Mouse (Mus musculus): ENCODE measurements around the gene Rhbdl3.
A peak's percentile ranks its signal among the peaks of the same experiment; 100 is the strongest.
"Not testable (repeated sequence)": the region's sequence is repeated elsewhere in the genome, so short reads cannot be mapped to it uniquely, and the experiment has no call there.

Rhbdl3 gene

DNA sequence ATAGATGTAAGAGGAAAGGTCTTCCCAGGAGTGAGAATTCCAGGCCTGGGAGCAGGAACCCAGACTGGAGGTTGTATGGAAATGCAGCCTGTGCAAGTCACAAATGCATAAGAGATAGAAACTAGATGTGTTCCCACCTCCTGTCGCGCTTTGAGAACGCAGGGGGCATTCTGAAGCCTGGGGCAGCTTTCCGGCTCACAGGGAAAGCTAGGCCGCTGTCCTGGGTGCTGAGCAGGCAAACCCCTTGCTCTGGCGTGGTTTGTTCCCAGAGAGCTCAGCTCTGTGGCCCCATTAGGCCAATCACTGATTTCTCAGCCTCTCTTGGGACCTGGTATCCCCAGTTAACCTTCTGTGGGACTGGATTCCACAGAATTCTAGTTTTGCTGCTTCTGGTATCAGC is 11.9 kb downstream of the Rhbdl3 start:
- no peak for DNase-seq (ENCODE audit: low spot score in 2 of 2)

DNA sequence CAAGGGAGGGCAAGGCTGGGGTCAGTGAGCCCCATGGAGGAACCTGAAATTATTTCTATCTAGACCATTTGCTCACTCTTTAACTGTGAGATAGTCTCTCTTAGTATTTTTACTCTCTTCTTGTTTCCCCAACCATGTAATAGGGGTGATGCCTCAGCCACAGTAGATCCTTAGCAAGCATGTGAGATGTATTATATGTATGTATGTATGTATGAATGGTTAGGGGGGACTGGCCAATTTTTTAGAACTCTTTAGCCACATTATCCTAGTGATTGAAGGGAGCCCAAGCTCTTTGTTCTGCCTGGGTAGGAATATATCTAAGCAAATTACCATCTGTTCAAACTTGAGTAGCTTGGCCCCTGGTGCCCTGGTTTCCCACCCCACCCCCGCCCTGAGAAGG is 12.8 kb downstream of the Rhbdl3 start:
- DNase-seq (ENCODE audit: low spot score in 2 of 2), result no peak

DNA sequence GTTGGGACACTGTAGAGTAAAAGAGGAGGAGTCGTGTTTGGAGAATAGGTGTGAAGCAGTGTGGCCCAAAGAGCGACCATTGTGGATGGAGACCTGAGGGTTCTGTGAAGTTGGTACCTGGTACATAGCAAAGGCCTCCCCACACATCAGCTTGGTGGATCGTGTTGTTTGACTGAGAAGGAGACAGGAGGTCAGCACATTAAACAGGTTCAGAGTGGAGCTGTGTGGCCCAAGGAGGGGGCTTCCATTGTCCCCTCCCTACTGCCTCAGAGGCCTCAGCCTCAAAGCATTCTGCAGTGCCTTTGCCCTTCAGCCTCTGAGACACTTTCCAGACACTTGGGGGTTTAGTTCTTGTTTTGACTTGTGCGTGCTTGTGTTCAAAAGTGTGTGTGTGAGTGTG is 13.2 kb downstream of the Rhbdl3 start:
- DNase-seq (ENCODE audit: low spot score in 2 of 2), result no peak

DNA sequence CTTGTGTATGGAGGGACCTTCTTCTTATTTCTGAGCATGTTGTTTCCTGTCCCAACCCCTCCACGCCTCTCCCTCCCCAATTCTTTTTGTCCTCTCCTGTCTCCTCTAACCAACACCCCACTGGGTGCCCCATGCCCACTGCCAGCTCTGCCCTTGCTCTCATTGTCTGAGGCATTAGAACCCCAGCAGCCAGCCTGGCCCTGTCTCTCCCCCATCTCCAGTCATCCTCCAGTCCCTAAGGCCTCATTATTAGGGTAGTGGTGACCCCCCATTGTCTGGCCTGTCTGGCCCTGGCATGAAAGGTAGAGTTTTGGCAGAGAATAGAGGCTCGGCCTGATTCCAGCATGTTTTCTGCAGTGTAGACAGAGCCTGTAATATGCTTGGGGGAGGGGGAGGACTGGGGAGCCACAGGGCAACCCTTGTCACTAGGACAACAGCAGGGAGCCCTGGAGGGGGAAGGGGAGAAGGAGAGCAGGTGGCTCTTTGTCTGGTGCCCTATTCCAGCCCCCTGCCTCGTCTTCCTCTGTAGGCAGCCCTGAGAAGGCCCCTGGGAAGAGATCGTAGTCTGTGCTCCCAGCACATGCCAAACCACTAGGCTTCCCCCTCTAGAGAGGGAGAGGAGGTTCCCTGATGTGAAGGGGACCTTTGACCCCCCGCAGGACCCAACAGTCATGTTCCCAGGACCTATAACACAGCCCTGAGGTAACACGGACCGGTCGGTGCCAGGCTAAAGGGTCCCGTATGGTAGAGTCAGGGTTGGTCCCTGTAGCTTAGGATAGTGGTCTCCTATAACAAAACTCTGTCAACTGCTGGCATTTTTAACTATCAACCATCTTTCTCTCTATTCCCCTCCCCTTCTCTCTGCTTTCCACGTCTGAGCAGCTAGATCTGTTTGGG is 15.3 kb downstream of the Rhbdl3 start:
- no peak for DNase-seq (ENCODE audit: low spot score in 2 of 2)

DNA sequence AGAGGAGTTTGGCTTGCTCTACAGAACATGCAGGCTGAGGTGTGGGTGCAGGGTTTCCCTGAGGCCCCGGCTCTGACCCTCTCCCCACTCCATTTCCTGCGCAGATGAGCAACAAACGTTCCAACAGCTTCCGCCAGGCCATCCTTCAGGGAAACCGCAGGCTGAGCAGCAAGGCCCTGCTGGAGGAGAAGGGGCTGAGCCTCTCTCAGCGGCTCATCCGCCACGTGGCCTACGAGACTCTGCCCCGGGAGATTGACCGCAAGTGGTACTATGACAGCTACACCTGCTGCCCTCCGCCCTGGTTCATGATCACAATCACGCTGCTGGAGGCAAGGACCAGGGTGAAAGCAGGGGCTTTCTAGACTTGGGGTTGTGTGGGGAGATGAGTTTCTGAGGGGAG is 22.5 kb downstream of the Rhbdl3 start:
- no peak for DNase-seq (ENCODE audit: low spot score in 2 of 2)

DNA sequence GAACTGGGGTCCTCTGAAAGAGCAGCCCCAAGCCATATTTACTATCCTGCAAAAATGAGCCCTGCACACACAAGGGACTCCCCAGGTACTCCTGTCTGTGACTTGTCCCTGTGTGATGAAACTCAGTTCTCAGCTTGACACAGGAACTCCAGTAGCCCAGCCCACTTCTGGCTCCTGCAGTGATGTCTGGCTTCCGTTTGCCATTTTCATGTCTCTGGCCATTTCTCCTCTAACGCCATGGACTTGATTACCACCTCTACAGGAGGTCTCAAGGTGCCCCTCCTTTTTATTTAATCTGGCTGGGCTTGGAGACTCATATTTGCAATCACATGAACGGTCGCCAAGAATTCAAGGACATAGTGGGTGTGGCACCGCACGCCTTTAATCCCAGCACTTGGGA is 23.9 kb downstream of the Rhbdl3 start:
- no peak for DNase-seq (ENCODE audit: low spot score in 2 of 2)

DNA sequence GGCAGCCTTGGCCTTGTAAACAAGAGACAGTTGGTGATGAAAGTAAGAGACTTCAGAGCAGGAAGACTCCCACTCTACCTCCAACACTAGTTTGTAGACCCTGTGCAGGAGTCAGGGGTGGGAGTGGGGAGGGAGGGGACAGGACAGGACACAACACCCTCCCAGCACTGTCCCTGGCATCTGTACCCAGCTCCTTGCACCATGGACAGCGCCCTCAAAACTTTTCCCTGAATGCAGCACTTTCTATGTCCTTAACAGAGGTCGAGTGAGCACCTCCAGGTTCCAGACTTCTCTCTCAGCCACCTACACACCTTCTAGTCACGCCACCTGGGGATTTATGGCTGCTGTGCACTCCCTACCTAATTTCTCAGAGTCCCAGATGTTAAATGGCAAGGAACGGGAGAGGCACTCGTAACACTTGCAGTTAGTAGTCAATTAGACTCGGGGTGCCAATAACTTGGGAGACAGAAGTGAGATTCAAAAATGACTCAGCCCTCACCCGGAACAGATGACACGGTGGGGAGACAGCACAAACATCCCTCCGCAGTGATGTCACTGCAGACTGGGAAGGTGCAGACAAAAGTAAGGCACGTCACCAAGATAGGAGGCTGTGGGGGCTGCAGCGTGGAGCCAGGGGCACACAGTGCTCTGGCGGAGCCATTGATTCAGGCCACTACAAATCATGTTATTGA is 32.1 kb downstream of the Rhbdl3 start:
- DNase-seq (ENCODE audit: low spot score in 2 of 2), result no peak

DNA sequence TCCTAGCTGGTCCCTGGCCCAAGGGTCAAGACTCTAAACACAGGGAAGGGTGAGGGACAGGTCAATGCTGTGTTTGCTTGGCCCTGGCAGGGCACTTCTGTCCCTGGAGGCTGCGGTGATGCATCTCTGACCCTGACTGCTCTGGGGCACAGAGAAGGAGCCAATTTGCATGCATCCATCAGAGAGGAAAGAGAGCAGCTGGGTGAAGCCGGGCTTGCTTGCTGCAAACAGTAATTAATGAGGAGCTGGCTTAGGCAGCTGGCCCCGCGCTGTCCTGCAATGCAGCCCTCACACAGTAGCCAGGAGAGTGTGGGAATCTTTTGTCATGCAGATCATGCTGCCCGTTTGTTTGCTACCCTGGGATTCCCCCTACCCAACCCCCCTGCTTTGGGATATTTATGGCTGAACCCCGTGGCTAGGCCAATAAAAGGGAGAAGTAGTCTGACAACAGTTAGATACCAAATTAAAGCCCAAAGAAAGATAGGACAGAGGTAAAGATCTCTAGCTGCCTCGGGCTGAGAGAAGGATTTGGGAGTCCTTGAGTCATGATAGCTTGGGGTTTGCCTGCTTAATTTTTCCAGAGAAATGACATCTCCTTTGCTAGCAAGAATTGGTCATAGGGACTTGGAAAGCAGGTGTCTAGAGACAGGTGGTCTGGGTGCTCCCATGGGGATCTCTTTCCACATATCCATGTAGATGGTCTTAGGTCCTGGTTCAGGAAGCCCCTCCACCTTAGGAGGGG is 35.1 kb downstream of the Rhbdl3 start:
- DNase-seq (ENCODE audit: low spot score in 2 of 2), result no peak

DNA sequence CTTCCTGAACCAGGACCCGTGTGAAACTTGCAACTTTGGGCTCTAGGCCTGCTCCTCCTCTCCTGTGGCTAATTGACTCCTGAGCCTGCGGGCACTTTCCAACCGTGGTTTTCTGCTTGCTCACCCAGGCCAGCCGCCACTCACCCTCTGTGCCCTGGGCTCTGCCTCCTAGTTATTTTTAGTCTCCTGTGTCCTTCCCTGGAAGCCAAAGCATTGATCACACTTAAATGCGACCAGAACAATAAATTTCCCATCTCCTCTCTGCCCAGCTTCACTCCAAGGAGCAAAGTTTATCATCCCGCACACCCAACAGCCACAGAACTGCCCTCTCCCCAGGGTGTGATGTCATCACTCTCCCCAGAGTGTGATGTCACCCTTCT is 35.6 kb downstream of the Rhbdl3 start:
- DNase-seq (ENCODE audit: low spot score in 2 of 2), result no peak

DNA sequence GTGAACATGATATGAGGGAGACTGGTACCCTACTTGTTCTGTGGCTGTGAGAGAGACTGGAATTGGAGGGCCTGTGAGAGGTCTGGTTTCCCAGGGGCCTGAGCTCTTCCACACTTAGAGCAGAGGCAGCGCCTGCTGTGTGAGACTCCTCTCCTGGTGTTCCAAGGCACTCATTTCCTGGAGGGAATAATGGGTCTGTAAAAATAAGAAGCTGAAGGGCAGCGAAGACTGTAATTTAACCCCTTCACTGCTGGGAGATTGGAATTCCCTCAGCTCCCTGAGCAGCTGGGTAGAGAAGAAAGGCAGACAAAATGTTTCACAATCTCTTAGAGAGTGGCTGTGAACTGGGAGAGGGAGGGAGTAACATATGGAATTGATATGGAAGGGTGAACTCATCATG is 41.8 kb downstream of the Rhbdl3 start:
- DNase-seq (ENCODE audit: low spot score in 2 of 2), result no peak

DNA sequence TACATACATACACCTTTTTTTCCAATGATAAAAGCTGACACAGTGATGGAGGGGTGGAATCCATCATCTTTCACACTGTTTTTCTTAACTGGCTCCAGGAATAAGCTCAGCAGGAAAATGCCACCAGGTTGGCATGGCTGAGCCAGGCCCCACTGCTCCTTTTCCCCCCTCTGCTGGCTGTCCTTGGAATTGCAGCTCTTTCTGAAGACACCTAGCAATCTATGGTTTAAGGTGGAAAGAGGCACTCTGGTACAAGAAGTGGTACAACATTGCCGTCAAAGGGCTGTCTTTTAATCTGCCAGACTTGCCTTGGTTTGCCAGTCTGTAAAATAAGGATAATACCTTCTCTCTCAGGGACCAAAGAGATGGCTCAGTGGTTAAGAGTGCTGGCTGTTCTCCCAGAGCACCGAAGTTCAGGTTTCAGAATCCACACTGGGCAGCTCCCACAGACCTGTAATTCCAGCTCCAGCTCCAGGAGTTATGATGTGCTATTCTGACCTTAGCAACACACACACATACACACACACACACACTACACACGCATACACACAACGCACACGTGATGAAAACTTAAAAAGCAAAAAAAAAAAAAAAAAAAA is 51.2 kb downstream of the Rhbdl3 start:
- DNase-seq (ENCODE audit: low spot score in 2 of 2), result peak; percentile 82 to 86

DNA sequence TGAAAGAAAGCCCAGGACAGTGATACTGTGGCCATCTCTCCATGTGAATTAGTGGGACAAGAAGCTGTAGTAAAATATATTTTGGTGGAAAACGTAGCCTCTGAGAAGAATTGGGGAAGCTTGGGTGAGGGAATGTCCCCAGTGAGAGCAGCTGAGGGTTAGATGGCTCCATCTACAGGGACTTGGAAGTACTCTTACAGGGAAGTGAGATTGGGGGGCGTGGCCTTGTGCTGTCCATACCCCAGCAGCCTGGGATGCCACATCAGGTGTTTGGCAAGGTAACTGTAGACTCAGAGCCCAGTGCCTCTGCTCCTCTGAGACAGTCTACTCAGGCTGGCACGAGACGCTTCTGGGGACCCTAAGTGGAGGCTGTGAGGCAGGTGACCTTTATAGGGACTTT is 54.1 kb downstream of the Rhbdl3 start:
- no peak for DNase-seq (ENCODE audit: low spot score in 2 of 2)

DNA sequence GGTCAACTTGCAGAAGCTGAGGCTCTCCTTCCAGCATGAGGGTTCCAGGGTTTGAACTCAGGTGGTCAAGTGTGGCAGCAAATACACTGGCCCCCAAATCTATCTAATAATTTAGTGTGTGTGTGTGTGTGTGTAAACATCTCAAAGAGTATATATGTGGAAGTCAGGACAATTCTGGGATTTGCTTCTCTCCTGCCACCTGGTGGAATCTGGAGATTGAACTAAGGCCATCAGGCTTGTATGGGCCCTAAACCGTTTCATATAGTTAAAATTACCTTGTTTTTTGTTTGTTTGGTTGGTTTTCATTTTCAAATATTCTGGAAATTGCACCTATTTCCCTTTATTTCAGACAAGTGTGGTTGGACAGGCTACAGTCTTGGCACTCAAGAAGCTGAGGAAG is 68.2 kb downstream of the Rhbdl3 start:
- no peak for DNase-seq (ENCODE audit: low spot score in 2 of 2)

DNA sequence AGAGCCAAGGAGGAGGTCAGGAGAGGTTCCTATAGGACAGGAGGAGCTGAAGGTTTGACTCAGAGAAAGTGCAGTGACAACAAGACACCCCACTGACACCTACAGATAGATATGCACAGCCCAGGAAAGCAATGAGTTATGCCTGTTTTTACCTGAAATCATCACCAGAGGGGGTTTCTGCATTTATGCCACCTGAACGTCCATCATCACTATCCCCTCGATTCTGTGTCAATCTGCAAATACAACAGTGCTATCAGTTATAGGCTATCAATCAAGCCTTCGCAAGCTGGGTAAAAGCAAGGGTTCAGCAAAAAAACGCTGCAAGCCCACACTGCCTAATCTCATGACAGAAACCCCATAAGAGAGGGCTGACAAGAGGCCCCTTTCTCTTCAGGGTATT is 75.9 kb downstream of the Rhbdl3 start:
- no peak for DNase-seq (ENCODE audit: low spot score in 2 of 2)

DNA sequence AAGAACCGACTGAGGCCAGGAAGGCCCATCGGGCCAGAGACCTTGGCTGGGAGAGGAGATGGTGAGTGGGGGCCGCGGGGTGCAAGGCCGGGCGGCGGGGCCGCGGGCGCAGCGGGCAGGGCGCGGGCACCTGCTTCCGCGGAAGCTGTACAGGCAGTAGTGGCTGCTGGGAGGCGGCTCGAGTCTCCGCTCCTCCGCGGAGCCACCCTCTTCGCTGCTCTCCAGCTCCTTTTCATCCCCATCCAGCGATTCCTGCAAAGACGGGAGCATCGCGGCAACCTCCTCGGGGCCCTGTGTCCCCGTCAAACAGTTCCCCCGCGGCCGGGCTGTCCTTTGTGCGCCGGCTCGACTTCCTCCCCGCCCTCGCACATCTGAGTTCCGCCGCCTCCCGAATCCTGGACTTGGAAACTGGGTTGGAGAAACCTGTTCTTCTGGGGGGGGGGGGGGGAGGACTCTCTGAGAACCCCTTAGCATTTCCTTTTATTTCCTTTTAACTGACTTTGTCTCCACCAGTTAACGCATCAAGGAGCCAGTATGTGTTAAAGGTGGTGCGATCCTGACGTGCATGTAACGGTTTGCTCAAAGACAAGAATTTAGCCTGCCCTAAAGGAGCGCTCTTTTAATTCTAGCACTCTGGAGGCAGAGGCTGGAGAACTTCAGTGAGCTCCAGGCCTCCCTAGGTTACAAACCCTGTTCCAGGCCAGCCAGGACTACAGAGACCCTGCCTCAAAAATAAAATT is 77.2 kb downstream of the Rhbdl3 start, which contains the start of gene 5730455P16Rik:
5730455P16Rik (minus strand) TSS at position 323 of the 740 bp plus-strand sequence.
- peak; percentile 72 to 74 for DNase-seq (ENCODE audit: low spot score in 2 of 2)

DNA sequence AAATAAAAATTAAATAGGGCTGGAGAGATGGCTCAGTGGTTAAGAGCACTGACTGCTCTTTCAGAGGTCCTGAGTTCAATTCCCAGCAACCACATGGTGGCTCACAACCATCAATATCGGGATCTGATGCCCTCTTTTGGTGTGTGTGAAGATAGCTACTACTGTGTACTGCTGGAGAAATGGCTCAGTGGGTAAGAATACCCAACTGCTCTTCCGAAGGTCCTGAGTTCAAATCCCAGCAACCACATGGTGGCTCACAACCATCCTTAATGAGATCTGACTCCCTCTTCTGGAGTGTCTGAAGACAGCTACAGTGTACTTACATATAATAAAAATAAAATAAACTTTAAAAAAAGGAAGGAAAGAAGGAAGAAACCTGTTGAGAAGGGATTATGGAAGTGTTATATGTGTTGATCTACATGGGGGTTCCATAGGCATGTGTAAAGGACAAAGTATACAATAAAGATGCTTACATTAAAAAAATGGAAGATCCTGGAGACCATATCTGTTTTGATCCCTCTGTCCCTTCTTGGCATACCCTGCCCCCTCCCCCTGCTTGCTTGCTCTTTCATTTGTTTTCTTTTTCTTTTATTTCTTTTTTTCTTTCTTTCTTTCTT is 77.8 kb downstream of the Rhbdl3 start:
- not testable (repeated sequence) for DNase-seq (ENCODE audit: low spot score in 2 of 2)

DNA sequence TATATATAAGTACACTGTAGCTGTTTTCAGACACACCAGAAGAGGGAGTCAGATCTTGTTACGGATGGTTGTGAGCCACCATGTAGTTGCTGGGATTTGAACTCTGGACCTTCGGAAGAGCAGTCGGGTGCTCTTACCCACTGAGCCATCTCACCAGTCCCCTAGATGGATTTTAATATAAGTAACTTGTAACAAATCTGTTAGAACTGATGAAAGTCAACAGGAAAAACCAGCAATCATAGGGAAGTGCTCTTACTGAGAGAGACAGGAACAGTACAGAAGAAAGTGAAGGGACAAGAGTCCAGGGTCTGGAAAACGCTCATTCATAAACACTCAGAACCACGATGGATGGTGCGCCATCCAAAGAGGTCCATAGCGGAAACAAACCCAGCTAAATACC is 78.5 kb downstream of the Rhbdl3 start:
- DNase-seq (ENCODE audit: low spot score in 2 of 2), result not testable (repeated sequence)

DNA sequence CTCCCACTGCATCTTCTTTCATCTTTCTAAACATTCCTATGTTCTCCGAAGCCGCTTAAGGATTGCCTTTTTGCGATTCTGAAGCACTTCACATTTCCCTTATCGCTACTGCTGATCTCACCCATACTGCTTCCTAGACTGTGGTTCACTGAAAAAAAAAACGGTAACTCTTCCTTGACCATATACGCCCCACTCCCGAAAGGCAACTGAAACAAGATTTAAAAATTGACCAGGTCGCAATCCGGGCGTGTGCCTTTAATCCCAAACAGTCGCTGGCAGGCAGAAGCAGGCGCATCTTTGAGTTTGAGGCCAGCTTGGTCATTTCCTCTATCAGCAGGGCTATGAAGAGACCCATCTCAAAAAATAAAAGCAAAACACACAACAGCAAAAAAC is 81.9 kb downstream of the Rhbdl3 start:
- DNase-seq (ENCODE audit: low spot score in 2 of 2), result no peak

DNA sequence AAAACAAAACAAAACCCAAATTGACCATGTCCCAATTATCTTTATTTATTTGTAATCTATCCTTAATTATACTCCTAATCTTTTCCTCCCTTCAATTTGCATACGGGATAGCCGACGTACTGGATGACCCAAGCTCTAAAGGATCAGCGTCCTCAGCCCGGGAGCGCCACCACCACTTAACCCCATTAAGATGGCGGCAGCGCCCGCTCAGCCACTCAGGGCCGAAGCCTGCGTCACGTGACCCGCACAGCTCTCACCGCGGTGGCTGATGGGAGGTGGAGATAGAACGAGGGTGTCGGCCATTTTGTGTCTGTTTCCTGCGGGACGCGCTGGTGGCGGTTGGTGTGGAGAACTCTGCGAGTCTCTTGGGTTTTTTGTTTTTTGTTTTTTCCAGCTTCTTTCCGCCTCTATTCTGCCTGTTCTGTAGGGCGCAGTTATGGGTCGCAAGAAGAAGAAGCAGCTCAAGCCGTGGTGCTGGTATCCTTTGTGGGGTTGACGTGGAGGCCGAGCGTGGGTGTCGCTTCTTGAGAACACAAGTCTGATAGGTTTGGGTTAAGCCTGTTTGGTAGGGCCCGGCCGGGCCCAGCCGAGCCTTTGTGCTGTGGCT is 82.4 kb downstream of the Rhbdl3 start, which contains the start of gene Zfp207:
Zfp207 (plus strand) TSS at position 261 of the 607 bp plus-strand sequence.
- peak; percentile 97 for DNase-seq (ENCODE audit: low spot score in 2 of 2)

DNA sequence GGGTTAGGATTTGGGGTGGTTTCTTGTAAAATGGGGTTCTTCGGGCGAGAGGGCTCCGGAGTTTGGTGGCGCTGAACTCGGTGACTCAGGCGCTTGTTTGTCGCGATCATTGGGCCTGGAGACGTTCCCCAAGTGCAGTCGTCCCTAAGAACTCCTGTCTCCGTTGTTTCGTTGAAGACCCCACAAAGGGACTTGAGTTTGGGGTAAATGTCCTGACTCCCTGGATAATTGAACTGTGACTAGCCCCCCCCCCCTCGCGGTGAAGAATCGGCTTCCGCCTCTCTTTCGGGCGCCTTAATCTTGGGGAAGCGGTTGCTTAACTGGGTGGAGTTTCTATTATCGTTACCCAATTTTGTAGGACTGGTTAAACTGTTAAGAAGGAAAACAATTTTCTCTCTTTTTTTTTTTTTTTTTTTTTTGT is 82.9 kb downstream of the Rhbdl3 start:
- DNase-seq (ENCODE audit: low spot score in 2 of 2), result no peak

Measured in frontal cortex, postnatal 25 days (tissue).